Mouse (Mus musculus) brain, embryonic 14.5 days (tissue): Measurements from ENCODE around the gene Gm45618. TPM values are rescaled to one million over a fixed set of nuclear protein-coding genes. Genes with fewer than 3 reads are reported as not detected.
A peak's percentile ranks its signal among the peaks of the same experiment; 100 is the strongest.

ENCODE experiments used
- DNase-seq: peaks from one replicate; pipeline ENCODE4 v3.0.0-alpha.2; 2011; ENCODE audit warnings: low read depth
- CTCF ChIP-seq: fragments of 200-500 bp; IDR thresholded peaks from 2 replicates; pipeline ENCODE4 v1.5.1; 2012; ENCODE audit warnings: inconsistent platforms, mild to moderate bottlenecking, moderate library complexity, borderline replicate concordance; ENCODE audit not compliant: insufficient read depth, insufficient read length; ENCODE audit errors: extremely low read depth
- POLR2A ChIP-seq: fragments of 200-500 bp; IDR thresholded peaks from 2 replicates; pipeline ENCODE4 v1.6.1; 2012; ENCODE audit warnings: mild to moderate bottlenecking, inconsistent platforms, borderline replicate concordance; ENCODE audit not compliant: poor library complexity, insufficient read depth, insufficient read length, severe bottlenecking; ENCODE audit errors: extremely low read depth
- polyA plus RNA-seq: library from polyadenylated mRNA; depleted of rRNA; stranded (reverse); fragments of >200 nt; gene quantifications from 2 replicates; pipeline ENCODE4 v1.2.3, GENCODE M21; 2012; rRNA removed

Gene Gm45618
- polyA plus RNA-seq, 1 experiment, result not detected

DNA sequence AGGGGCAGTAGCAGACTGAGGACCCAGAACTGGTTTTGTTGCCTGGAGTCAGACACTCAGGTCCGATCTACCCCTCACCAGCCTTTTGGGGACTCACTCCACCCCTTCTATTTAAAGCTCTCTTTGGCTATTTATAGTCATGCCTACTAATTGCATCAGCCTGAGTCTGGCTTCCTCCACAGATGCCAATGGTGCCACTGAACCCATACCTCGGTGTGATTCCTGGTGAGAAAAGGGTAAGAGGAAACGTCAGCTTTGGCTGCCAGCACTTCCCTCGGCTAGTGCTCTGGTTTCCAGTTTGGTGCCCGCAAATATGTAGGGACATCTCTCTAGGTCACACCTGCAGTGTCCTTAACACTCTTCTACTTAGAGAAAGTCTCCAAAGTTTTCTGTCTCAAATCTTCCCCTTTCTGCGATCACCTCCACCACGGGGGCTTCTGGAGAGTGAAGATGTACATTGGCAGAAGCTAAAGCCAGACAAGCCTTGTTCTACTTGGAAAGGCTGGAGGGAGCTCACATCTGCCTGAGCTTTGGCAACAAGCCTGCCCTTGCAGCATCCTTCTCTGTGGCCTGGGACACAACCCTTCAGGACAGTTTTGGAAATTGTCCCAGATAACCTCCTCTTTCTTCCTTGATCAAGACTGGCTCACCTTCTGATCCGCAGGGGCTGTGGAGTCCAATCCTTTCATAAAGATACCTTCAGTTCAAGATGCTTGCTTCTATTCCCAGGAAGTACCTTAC lies 46.2 kb downstream of the Gm45618 start:
- no peak for TF ChIP-seq CTCF
- no peak for TF ChIP-seq POLR2A

DNA sequence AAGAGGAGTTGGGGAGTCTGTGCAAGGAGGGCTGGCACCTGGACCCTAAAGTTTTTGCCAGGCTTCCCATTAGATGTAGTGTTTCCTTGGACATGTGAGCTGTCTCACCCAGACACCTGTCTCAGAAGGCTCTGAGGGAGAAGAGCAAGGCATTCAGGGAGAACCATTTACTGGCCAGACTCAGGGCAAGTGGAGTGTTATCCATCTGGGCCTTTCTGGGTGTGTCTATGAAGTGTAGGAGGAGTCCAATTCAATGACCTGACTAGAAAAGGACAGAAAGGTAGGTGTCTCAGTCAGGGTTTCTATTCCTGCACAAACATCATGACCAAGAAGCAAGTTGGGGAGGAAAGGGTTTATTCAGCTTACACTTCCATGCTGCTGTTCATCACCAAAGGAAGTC lies 48.8 kb downstream of the Gm45618 start:
- TF ChIP-seq CTCF, result no peak
- no peak for TF ChIP-seq POLR2A

More for the DNA sequence above, 46.2 kb downstream of the Gm45618 start:
- no peak for DNase-seq

DNA sequence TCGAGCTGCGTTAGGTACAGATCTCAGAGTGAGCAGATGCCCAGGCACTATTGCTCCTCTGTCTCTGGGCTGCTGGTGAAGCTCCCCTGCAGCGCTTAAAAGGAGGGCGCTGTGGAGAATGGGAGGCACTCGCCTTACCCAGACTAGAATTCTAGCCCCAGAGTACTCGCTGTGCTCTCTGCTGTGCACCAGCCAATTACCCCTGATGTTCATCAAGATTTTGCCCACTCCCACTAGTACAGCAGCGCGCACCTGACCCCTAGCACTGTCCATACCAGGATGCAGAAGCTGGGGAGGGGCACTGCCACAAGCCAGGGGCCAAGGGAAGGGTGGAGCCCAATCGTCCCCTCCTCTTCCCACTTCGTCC lies 49.3 kb downstream of the Gm45618 start:
- no peak for DNase-seq
- no peak for TF ChIP-seq POLR2A
- TF ChIP-seq CTCF, result no peak

More for the DNA sequence above, 48.8 kb downstream of the Gm45618 start:
- DNase-seq, result no peak

DNA sequence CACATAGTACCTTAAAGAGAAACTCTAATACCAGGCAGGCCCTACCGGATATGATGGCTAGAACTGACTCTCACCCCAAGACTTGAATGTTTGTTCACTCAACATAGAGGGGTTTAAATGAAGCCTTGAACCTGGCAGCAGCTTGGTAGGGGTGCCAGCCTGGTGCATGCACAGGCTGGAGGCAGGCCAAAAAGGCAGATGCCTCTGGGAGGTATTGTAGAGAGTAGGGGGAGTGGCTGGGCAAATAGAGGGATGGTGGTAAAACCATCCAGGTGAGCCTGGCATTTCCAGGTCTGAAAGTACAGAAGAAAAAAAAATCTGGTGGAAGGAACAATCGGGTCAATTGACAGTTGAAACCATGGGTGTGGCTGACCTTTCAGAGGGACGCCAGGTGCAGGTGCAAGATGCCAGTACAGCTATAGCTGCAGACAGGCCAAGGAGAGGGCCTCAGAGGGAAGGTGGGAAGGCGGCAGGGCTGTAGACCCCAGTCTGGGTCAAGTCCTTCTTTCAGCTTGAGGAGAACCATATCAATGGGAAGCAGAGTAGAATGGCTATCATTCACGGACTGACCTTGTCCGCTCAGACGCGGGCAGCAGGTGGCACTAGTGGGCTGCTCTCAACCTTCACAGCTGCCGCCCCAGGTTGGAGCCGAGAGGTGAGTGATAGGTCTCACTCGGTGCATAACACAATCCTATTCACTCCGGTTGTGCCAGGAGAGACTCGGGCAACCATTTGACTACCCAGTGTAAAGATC lies 49.9 kb downstream of the Gm45618 start:
- peak; percentile 80 for DNase-seq
- TF ChIP-seq POLR2A (no peak), CTCF (peak; percentile 93)

Other genes starting within 250 kb of the Gm45618 start
- 86.3 and 87.4 TPM in 2 replicates for gene Tollip, start 202.2 kb downstream of the Gm45618 start, polyA plus RNA-seq
- gene Brsk2, start 171.0 kb downstream of the Gm45618 start, polyA plus RNA-seq, result 179 and 184 TPM in 2 replicates
- gene Mob2, start 59.7 kb downstream of the Gm45618 start, polyA plus RNA-seq, result 39.4 and 46.5 TPM in 2 replicates
- gene Dusp8, start 24.9 kb downstream of the Gm45618 start, polyA plus RNA-seq, result 93.1 and 145 TPM in 2 replicates
- not detected in 2 replicates for gene Gm39115, start 15.3 kb upstream of the Gm45618 start, polyA plus RNA-seq
- gene Gm45337, start 23.9 kb upstream of the Gm45618 start, polyA plus RNA-seq, result 0.06 TPM in 1 of 2 replicates, not detected in the other
- not detected in 2 replicates for gene Gm29735, start 36.4 kb upstream of the Gm45618 start, polyA plus RNA-seq
- not detected in 2 replicates for gene Gm4553, start 45.0 kb upstream of the Gm45618 start, polyA plus RNA-seq
- not detected in 2 replicates for gene Krtap5-2, start 55.3 kb upstream of the Gm45618 start, polyA plus RNA-seq
- not detected in 2 replicates for gene Gm10153, start 69.7 kb upstream of the Gm45618 start, polyA plus RNA-seq
- gene Krtap5-3, start 80.6 kb upstream of the Gm45618 start, polyA plus RNA-seq, result not detected in 2 replicates
- not detected in 2 replicates for gene Gm7579, start 91.1 kb upstream of the Gm45618 start, polyA plus RNA-seq
- not detected in 2 replicates for gene Krtap5-5, start 109.2 kb upstream of the Gm45618 start, polyA plus RNA-seq
- not detected in 2 replicates for gene Gm40460, start 120.3 kb upstream of the Gm45618 start, polyA plus RNA-seq
- not detected in 2 replicates for gene Gm2431, start 137.6 kb upstream of the Gm45618 start, polyA plus RNA-seq
- gene Gm4559, start 153.6 kb upstream of the Gm45618 start, polyA plus RNA-seq, result not detected in 2 replicates
- not detected in 2 replicates for gene Krtap5-1, start 176.4 kb upstream of the Gm45618 start, polyA plus RNA-seq
- gene Krtap5-4, start 182.8 kb upstream of the Gm45618 start, polyA plus RNA-seq, result not detected in 2 replicates